ENCODE assay signal across 24 mouse cellular contexts in the genomic region with DNA sequence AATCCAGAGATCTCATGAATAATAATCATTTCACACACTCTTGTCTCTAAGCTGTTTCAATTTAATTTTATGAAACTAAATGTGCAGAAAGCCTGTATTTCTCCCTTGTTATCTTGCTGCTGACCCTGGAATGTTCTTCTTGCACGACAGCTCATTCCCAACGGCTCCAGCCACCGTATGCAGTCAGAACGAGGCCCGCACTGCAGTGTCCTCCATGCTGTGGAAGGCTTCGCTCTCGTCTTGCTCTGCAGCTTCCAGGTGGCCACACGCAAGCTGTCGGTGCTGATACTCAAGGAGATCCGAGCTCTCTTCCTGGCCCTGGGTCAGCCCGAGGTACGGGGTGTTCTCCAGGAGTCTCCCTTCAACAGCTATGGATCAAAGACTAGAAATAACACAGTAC.
DNase-seq lines count a peak whose midpoint lies in the region; ATAC-seq and TF ChIP-seq lines count a peak whose summit lies in the region.
"Had no signal": no experiment of that assay in that cellular context is flagged by ENCODE, and none has a peak within 500 bp of the region (broad histone marks: within the 10 kb centered on the region; RNA-seq: fewer than 3 reads in every experiment).

No protein-coding gene starts in this region.

- no peak overlapping the region for H3K4me3 ChIP-seq in layer of hippocampus, adult 2 months
- no peak overlapping the region for H3K4me3 ChIP-seq in heart, embryonic 13.5 days
- H3K4me3 ChIP-seq: embryonic facial prominence, embryonic 12.5 days; hindbrain, embryonic 13.5 days; midbrain, embryonic 10.5 days; myocyte; neural tube, embryonic 13.5 days had no signal

- peak; percentile 88 for DNase-seq in heart, adult 11 months
- DNase-seq in heart, postnatal 4 days: no peak
- DNase-seq in layer of hippocampus, adult 2 months (ENCODE audit: low spot score in 2 of 2): no peak
- DNase-seq in layer of hippocampus, adult 18-20 months (ENCODE audit: low spot score in 2 of 2): no peak
- peak; percentile 61 for DNase-seq in testis, postnatal 10 days (ENCODE audit: low spot score)
- DNase-seq in cerebellum, adult 9-11 months: no peak
- DNase-seq: B cell, adult 2 months; cerebellum, adult 18-20 months; cerebellum, postnatal 25 days; kidney, adult 2 months; lung, adult 18-20 months; lung, postnatal 10 days; thymus, postnatal 14 days had no signal

- H3K4me1 ChIP-seq in heart, embryonic 13.5 days: peaks cover 37% of the 10 kb centered on the region
- H3K4me1 ChIP-seq: embryonic facial prominence, embryonic 12.5 days; hindbrain, embryonic 13.5 days; midbrain, embryonic 10.5 days; neural tube, embryonic 13.5 days had no signal

- no peak for TF ChIP-seq CTCF in layer of hippocampus, adult 2 months (conservative IDR thresholded peaks at IDR 0.05)

- H3K9me3 ChIP-seq in heart, embryonic 13.5 days: peaks cover 2% of the 10 kb centered on the region; the same call in 1 of the 2 replicates
- H3K9me3 ChIP-seq: embryonic facial prominence, embryonic 12.5 days; hindbrain, embryonic 13.5 days; midbrain, embryonic 10.5 days had no signal

- H3K27me3 ChIP-seq in heart, embryonic 13.5 days (replicated peaks): no peaks in the 10 kb centered on the region
- H3K27me3 ChIP-seq: CH12.LX; embryonic facial prominence, embryonic 12.5 days; hindbrain, embryonic 13.5 days; neural tube, embryonic 13.5 days; Patski had no signal

- no peak for ATAC-seq in heart, embryonic 13.5 days (ENCODE audit: extremely low read depth, insufficient number of reproducible peaks, low FRiP score, low TSS enrichment)
- ATAC-seq: midbrain, embryonic 16.5 days; Patski had no signal

- H3K9ac ChIP-seq in heart, embryonic 13.5 days: no peak overlapping the region
- H3K9ac ChIP-seq: embryonic facial prominence, embryonic 12.5 days; hindbrain, embryonic 13.5 days; neural tube, embryonic 13.5 days had no signal

- H3K4me2 ChIP-seq in heart, embryonic 13.5 days: no peak overlapping the region
- H3K4me2 ChIP-seq: embryonic facial prominence, embryonic 12.5 days; hindbrain, embryonic 13.5 days; neural tube, embryonic 13.5 days had no signal

- H3K36me3 ChIP-seq in heart, embryonic 13.5 days: peaks cover 69% of the 10 kb centered on the region
- H3K36me3 ChIP-seq: G1E; midbrain, embryonic 10.5 days had no signal

- H3K27ac ChIP-seq in layer of hippocampus, adult 2 months: peak overlapping the region; percentile 46; the same call in 1 of the 2 replicates
- H3K27ac ChIP-seq in heart, embryonic 13.5 days (replicated peaks): peak overlapping the region; percentile 89
- H3K27ac ChIP-seq: embryonic facial prominence, embryonic 12.5 days; hindbrain, embryonic 13.5 days; kidney, postnatal 0 days; midbrain, embryonic 10.5 days; neural tube, embryonic 13.5 days had no signal

- WGBS in heart, embryonic 13.5 days: 67% methylated on average over 12 of the region's 12 CpGs

Comparison
In these comparisons a context has a peak if more than half of its experiments do, and no peak if none do; other contexts are left out.
1. DNase-seq: peak in heart, adult 11 months (single experiment) and testis, postnatal 10 days (single experiment); none in heart, postnatal 4 days (single experiment), layer of hippocampus, adult 2 months (0 of 2), layer of hippocampus, adult 18-20 months (0 of 2) and cerebellum, adult 9-11 months (single experiment).